Mouse (Mus musculus) urinary bladder, adult 18-20 months (tissue): ENCODE data around the gene Fbxo39.
"Not testable (repeated sequence)": the region's sequence is repeated elsewhere in the genome, so short reads cannot be mapped to it uniquely, and the experiment has no call there.

Experiments used
- DNase-seq, 2 experiments: peaks; one replicate each; pipeline ENCODE4 v3.0.0; 2022; ENCODE audit warnings: low spot score in 2 of 2, mixed read lengths in 2 of 2

Fbxo39 gene

DNA sequence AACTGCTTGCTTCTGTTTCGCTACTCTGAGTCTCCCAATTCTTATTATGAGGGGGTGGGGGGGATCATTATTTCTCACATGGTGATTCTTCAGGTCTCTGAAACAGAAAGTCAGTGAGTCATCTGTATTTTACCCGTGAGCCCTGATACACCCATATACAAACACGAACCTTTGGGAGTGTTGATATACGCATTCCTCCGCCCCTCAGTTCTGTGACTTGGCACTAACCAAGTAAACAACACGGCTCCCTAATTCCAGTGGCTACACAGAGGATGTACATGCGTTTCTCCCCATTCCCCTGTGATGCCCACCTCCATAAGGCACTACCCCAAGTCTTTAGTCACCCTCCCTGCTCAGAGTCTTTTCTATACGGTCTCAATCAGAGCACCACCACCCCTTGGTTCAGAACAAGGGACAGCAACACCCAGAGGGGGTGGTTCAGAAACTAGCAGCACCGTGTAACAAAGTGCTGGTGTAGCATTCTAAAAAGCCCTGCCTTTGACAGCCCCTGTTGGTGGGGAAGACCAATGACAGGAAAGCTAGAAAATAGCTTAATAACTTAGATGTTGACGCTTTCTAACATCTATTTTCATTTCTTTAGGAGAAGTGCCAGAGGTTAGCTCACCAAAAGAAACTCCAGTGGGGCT is 2.8 kb upstream of the Fbxo39 start:
- no peak for DNase-seq

- DNase-seq, result no peak
These were observed 3.8 kb downstream of the Fbxo39 start for GRCm38 (mm10) chr11:72318026-72318425.

GRCm38 (mm10) chr11:72324431-72324830 is 10.2 kb downstream of the Fbxo39 start:
- DNase-seq, result no peak

DNA sequence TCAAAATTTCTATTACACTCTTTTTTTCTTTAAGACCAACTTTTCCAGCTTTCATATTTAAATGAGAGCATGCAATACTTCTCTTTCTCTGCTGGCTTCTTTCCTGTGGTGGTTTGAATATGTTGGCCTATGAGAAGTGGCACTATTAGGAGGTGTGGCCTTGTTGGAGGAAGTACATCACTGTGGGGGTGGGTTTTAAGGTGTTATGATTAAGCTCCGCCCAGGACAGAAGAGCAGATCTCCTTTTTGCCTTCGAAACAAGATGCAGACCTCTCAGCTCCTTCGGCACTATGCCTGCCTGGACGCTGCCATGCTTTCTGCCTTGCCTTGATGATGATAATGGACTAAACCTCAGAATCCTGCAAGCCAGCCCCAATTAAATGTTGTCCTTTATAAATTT is 11.5 kb downstream of the Fbxo39 start:
- DNase-seq, result no peak

DNA sequence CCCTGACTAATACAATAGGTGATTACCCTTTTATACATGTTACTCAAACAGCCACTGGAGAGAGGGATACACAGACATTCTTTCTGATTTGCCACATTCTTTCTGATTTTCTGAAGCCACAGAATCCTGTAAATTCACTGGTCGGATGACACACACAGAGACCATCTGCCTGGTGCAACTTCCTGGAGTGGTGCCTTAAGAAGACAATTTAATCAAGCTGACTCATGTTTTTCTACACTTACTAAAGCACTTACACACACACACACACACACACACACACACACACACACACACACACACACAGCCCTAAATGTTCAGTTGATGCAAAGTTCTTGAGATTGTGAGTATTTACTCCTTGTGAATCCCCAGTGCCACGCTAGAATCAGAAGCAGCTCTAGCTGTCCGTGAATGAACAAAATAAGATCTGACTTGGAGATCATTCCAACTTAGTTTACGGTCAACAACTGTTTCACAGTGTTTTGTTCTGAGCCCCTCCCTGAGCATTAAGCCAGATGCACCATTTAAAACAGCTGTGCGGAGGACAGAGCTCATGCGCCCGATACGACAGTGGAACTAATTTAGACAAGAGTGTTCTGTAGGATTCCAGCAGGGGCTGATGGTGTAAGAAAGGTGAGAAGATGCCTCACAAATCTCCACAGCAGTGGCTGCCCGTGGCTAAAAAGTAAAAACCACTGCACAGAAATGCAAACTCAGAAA is 18.9 kb downstream of the Fbxo39 start:
- no peak for DNase-seq

DNA sequence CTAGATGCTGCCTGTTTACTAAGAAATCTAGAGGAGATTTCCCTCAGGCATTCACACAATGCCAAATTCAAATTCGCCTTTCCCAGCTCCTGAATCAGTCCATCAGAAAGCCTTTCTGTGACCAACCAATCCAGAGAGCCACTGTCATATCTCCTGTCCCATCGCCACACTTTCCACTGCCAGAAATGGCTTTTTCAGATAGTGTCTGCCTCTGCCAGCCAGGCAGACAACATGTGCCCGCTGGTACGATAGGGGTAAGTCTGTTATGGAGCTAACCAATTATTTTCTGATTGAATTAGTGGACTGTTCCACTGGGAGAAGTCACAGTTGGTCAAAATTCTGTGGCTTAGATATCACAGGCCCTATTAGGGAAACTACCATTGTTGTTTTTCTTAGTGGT is 20.4 kb downstream of the Fbxo39 start:
- no peak for DNase-seq

GRCm38 (mm10) chr11:72336726-72337125 is 22.5 kb downstream of the Fbxo39 start:
- no peak for DNase-seq

GRCm38 (mm10) chr11:72338437-72338871 is 24.2 kb downstream of the Fbxo39 start:
- no peak for DNase-seq

- no peak for DNase-seq
These were observed 25.5 kb downstream of the Fbxo39 start for GRCm38 (mm10) chr11:72339716-72340115.

DNA sequence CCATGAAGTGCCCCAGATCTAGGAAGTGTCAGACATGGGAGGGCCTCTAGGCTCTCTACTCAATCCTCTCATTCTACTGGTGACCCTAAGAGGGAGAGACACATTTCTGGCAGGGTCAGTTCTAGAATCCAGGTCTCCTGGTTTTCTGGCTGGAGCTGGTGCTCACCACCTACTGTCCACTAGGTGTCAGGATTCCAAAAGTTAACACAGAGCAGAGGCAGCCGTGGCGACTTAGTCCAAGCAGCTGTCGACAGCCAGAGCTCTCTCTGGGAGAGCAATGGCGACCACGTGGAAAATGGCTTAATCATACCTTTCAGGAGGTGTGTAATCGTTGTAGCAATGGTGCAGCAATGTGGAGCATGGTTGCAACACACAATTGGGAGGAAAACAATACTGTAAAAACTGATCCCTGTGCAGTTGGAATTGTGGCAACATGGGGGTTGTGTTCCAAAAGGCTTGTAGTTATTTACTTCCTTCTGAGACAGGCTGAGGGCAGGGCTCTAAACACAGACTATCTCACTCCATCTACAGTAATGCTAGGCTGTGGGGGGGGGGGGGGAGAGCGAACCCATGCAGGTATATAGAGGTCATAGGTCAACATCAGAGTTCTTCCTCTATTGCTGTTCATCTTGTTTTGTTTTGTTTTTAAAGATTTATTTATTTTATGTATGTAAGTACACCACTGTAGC is 28.4 kb downstream of the Fbxo39 start:
- DNase-seq, result peak; percentile 25 to 31

- DNase-seq, result not testable (repeated sequence)
These were observed 29.0 kb downstream of the Fbxo39 start for GRCm38 (mm10) chr11:72343238-72343625.

GRCm38 (mm10) chr11:72343904-72344303 is 29.7 kb downstream of the Fbxo39 start:
- no peak for DNase-seq

DNA sequence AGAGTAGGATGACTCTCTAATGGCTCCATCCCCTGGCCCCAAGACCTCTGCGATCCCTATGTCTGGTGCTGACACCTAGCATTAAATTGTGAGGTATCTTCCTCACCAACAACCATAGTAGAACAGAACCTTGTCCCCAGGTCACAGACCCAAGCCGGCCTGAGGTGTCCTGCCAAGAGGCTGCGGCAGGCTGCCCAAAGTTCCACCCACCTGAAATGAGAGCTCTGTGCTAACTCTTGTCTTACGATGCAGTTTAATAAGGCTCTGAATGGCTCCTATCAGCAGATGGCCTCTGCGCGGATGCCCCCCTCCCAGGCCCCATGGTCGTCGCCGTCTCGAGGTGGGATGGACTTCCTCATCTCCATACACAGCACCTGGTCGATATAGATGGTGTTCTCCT is 30.2 kb downstream of the Fbxo39 start:
- no peak for DNase-seq

DNA sequence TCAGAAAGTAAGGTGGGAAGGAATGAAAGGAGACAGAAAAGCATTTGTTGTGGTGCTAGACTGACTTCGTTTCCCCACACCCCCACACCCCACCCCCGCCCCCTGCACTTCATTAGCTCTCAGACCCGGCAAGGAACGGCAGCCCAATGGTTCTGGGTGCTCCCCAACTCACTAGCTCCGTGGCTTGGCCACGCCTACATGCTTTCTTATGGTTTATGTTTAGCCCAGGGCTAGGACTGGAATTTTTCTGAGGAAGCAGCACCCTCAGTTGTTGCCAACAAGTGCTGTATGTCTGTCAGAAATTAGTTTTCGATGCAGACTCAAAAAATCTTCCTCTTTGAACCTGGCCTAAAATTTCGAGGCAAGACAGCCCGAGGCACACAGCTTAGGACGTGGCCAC is 34.3 kb downstream of the Fbxo39 start:
- no peak for DNase-seq

- DNase-seq, result no peak
These were observed 34.8 kb downstream of the Fbxo39 start for GRCm38 (mm10) chr11:72349016-72349415.

DNA sequence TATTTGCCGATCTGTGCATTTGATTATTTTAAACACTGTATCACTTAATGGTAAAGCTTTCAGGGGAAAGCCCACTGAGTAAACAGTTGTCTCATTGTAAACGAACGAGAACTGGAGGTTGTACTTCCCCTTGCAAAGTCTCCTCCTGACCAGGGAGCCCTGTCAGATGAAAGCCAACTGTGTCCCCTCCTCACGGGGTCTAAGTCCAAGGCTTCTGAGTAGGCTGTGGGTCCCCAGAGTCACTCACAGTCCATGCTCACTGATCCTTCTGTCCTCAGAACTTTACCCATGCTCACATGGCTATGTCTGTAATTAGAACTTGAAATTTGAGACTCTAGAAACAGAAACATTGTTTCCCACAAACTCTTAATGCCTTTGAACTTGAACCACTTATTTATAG is 35.4 kb downstream of the Fbxo39 start:
- no peak for DNase-seq

DNA sequence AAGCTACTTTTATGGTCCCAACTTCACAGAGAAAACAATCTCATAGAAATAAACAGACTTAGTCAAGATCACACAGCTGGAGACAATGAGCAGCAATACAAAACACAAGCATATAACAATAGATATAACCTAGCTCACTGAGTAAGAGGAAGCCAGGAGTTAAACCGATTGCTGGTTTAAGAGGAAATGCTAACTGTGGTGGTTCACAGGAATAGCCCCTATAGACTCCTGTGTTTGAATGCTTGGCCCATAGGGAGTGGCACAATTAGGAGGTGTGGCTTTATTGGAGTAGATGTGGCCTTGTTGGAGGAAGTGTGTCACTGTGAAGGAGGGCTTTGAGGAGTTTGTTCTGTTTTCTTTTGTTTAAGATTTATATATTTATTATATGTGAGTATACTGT is 38.0 kb downstream of the Fbxo39 start:
- no peak for DNase-seq

DNA sequence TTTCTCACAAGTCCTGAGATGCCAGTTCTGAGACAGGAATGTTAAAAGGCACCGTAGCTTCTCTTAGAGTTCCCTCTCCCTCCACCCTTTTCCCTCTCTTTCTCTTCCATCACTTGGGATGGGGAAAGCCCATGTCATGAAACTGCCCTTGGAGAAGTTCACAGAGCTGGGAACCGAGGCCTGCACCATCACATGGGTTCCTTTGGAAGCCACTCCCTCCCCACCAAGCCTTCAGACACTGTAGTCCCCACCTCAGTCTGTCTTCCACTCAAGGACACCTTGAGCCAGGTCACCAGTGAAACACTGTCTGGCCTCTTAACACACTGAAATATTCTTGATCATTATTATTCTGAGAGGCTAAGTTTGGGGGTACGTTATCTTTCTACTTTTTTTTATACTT is 38.9 kb downstream of the Fbxo39 start:
- DNase-seq, result no peak

DNA sequence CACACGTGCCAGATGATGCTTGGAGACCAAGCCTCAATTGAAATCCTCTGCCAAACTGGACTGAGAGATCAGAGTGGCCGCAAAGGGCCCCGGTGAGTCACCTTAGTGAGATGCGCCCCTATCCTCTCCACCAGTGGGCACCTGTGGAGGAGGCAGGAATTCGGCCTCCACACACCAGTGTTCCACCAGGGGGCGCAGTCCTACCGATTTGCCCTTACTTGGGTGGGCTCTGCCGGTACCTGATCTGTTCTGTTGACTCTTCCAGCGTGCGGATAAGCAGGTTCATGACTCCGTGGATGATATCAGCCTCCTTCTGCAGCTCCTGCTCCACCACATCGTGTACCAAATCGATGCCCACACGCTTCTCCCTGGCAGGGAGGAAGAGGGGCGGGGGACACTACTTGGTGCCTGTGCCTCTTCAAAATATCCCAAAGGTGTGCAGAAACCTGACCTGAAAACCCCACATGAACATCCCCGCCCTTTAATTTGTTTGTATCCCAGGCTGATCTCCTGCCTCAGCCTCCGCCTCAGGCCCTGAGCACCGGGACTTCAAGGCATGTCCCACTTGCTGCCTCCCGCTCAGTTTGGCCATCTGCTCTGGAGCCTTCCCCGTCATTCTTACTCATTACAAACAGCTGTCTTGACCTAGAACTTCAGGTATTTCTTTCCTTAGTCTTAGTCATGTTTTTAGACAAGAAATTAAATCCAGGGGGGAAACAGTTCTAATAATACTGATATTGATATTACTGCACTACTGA is 40.9 kb downstream of the Fbxo39 start:
- DNase-seq, result peak; percentile 27 to 70

DNA sequence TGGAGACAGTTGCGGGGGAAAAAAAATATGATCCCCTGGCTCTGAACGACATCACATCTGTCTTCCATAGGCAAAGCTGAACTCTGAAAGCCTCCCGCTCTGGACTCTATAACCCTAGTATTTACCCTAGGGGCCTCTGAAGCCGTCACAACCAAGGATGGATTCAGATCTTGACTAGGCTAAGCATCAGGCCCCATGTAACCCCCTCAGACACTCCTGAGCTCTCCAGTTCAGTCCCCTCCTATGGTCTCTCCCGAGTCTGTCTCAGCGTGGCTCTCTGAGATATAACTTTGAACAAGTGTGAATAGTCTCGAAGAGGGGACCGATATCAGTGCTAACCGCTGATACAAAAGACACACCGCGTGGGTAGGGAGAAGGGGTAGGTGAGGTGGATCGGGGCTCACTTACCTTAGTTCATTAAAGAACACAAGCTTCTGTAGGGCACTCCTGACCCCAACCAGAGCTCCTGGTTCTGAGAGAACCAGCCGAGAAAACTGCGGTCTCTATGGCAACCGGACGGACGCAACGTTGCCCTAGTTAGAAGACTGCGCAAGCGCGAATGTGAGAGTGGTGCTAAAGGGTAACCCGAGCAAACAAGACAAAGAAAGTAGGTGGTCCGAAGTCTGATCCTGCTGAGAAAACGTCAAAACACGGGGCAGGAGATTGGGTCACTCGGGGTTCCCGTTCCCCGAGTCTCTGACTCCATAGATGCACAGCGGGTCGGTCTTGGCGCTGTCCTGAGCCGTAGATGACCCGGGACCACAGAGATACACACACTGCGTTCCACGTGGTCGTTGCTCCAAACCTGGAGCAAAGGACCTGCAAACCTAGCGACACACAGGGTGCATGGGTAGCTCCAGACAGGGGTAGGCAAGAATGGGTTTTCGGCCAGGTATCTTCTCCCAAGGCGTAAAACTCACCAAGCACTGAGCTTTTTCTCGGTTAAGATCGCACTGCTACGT is 47.4 kb downstream of the Fbxo39 start:
- DNase-seq, result peak in 1 of 2 experiments; percentile 25

GRCm38 (mm10) chr11:72362347-72362741 is 48.1 kb downstream of the Fbxo39 start, which contains the start of gene Tekt1:
Tekt1 (minus strand) TSS chr11:72362442.
- no peak for DNase-seq
